Mouse (Mus musculus) forebrain, embryonic 13.5 days (tissue): ENCODE results near the gene Agpat1. TPM values are rescaled to one million over a fixed set of nuclear protein-coding genes. Genes with fewer than 3 reads are reported as not detected.

Source experiments
- ATAC-seq: fragments of 200-750 bp; cut with Nextera tagmentation; 2 replicates; pipeline ENCODE4 v1.8.0; 2017
- H3K27ac ChIP-seq: fragments of 300-500 bp; sonication (generic); 2 replicates; pipeline ENCODE4 v1.5.1; 2015; ENCODE audit warnings: inconsistent platforms, mild to moderate bottlenecking, moderate library complexity
- H3K27me3 ChIP-seq: fragments of 300-500 bp; sonication (generic); 2 replicates; pipeline ENCODE4 v1.6.1; 2015; ENCODE audit warnings: mild to moderate bottlenecking, inconsistent platforms
- H3K36me3 ChIP-seq: fragments of 300-500 bp; sonication (generic); 2 replicates; pipeline ENCODE4 v1.6.1; 2015; ENCODE audit warnings: mild to moderate bottlenecking, inconsistent platforms; ENCODE audit not compliant: poor library complexity, severe bottlenecking
- H3K4me1 ChIP-seq: fragments of 300-500 bp; sonication (generic); 2 replicates; pipeline ENCODE4 v1.6.1; 2015; ENCODE audit warnings: inconsistent platforms
- H3K4me2 ChIP-seq: fragments of 300-500 bp; sonication (generic); 2 replicates; pipeline ENCODE4 v1.6.1; 2015; ENCODE audit warnings: inconsistent platforms, mild to moderate bottlenecking, moderate library complexity
- H3K4me3 ChIP-seq: fragments of 300-500 bp; sonication (generic); 2 replicates; pipeline ENCODE4 v1.5.1; 2015; ENCODE audit warnings: mild to moderate bottlenecking, inconsistent platforms
- H3K9ac ChIP-seq: fragments of 300-500 bp; sonication (generic); 2 replicates; pipeline ENCODE4 v1.6.1; 2015; ENCODE audit warnings: mild to moderate bottlenecking, inconsistent platforms
- H3K9me3 ChIP-seq: fragments of 300-500 bp; sonication (generic); replicated peaks from 2 replicates; pipeline ENCODE4 v1.6.1; 2016; ENCODE audit warnings: inconsistent platforms
- WGBS: fragments of 180-500 bp; shearing (Covaris S2); methylation state at CpG from one replicate; pipeline ENCODE4 v1.1.7; 2015; 5-methylcytosine and 5-hydroxymethylcytosine counted together
- polyA plus RNA-seq: library from polyadenylated mRNA; unstranded; fragments of >200 nt; fragmentation: Nextera tagmentation; extraction: Ambion mirVana; gene quantifications from 2 replicates; pipeline ENCODE4 v1.2.1, GENCODE M21; 2015

The Agpat1 gene
- polyA plus RNA-seq, 1 experiment from 2014 or later, result 74.4 TPM

DNA sequence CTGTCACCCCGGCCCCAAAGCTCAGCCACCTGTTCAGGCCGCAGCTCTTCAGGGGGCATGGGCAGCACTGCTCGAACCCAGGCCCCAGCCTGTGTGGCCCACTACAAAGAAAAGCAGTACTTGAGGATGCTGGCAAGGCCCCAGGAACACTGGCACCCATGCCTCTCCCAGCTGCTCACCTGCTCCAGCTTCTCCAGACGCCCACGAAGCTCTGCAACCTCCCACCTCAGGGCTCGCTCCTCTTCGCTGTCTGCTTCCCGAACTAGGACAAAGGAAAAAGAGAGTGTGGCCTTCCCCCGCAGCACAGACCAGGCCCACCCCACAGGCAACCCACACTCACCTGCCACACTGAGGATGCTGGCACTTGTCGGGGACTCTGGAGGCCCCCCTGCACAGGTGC, 9.8 kb downstream of the Agpat1 start:
- Histone ChIP-seq H3K4me2 (no peak overlapping the region), H3K27me3 (no peaks in the 10 kb centered on the region), H3K4me3 (no peak overlapping the region), H3K9ac (no peak overlapping the region), H3K9me3 (no peaks in the 10 kb centered on the region), H3K36me3 (peaks cover 80% of the 10 kb centered on the region), H3K4me1 (peaks cover 3% of the 10 kb centered on the region; the same call in 1 of the 2 replicates), H3K27ac (no peak overlapping the region)
- WGBS, result 90% methylated on average over 10 of the region's 10 CpGs
- ATAC-seq, result no peak

DNA sequence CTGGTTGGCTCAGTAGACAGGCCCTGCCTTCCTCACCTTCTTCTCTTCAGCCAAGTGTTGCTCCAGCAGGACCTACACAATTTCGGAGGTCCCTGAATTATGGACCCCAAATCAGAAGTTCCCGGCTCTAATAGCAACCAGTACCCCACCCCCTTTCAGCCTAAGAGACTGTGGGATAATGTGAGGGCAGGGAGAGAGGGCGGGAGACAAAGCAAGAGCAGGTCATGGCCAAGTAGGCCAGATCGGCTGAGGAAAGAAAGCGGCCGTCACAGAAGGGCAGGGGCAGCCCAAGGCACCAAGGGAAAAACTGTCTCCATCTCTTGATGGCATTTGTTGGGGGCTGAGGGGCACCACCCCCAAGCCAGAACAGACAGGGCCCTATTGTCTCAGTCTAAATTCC, 11.8 kb downstream of the Agpat1 start, which contains the start of gene Egfl8:
Gene Egfl8 (minus strand): TSS at position 101 of the 400 bp plus-strand sequence.
- Histone ChIP-seq H3K4me2 (no peak within 1 kb of the TSS), H3K4me1 (no peaks in the 10 kb centered on the region), H3K36me3 (peaks cover 71% of the 10 kb centered on the region), H3K27ac (no peak within 1 kb of the TSS), H3K4me3 (no peak within 1 kb of the TSS), H3K27me3 (no peaks in the 10 kb centered on the region), H3K9me3 (no peaks in the 10 kb centered on the region), H3K9ac (no peak within 1 kb of the TSS)
- no peak for ATAC-seq
- WGBS, result 70% methylated on average over 6 of the region's 6 CpGs

DNA sequence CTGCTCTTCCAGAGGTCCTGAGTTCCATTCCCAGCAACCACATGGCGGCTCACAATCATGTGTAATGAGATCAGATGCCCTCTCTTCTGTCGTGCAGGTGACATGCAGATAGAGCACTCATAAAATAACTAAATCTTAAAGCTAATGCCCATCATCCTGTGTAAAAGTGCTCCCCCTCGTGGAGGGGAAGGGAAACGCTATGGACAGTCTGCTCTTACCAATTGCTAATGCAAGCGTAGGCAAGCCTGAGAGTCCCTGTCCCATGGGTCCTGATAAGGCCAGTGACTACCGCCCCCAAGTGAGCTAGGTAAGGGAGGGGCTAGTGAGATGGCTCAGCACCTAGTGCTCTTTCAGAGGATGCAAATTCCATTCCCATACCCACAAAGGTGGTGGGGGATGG, 14.9 kb downstream of the Agpat1 start:
- H3K9ac ChIP-seq, result no peak overlapping the region
- H3K36me3 ChIP-seq, result peaks cover 71% of the 10 kb centered on the region
- no peaks in the 10 kb centered on the region for H3K27me3 ChIP-seq
- 17% methylated on average over 6 of the region's 6 CpGs for WGBS
- H3K9me3 ChIP-seq, result no peaks in the 10 kb centered on the region
- peak; percentile 22; the same call in 1 of the 2 replicates for ATAC-seq
- H3K27ac ChIP-seq, result no peak overlapping the region
- no peak overlapping the region for H3K4me2 ChIP-seq
- H3K4me3 ChIP-seq, result no peak overlapping the region
- H3K4me1 ChIP-seq, result no peaks in the 10 kb centered on the region

GRCm38 (mm10) chr17:34621006-34621405, 16.9 kb downstream of the Agpat1 start:
- no peak for ATAC-seq
- H3K4me1 ChIP-seq, result peaks cover 1% of the 10 kb centered on the region
- H3K27me3 ChIP-seq, result no peaks in the 10 kb centered on the region
- peaks cover 61% of the 10 kb centered on the region for H3K36me3 ChIP-seq
- H3K9me3 ChIP-seq, result no peaks in the 10 kb centered on the region
- H3K27ac ChIP-seq, result no peak overlapping the region
- H3K4me3 ChIP-seq, result no peak overlapping the region
- 97% methylated on average over 8 of the region's 8 CpGs for WGBS
- H3K9ac ChIP-seq, result no peak overlapping the region
- H3K4me2 ChIP-seq, result no peak overlapping the region

GRCm38 (mm10) chr17:34623161-34623560, 19.1 kb downstream of the Agpat1 start:
- Histone ChIP-seq H3K9me3 (no peaks in the 10 kb centered on the region), H3K9ac (no peak overlapping the region), H3K4me1 (peaks cover 16% of the 10 kb centered on the region), H3K27ac (no peak overlapping the region), H3K27me3 (no peaks in the 10 kb centered on the region), H3K4me2 (no peak overlapping the region), H3K4me3 (no peak overlapping the region), H3K36me3 (peaks cover 44% of the 10 kb centered on the region)
- no peak for ATAC-seq
- WGBS, result 86% methylated on average over 9 of the region's 9 CpGs

DNA sequence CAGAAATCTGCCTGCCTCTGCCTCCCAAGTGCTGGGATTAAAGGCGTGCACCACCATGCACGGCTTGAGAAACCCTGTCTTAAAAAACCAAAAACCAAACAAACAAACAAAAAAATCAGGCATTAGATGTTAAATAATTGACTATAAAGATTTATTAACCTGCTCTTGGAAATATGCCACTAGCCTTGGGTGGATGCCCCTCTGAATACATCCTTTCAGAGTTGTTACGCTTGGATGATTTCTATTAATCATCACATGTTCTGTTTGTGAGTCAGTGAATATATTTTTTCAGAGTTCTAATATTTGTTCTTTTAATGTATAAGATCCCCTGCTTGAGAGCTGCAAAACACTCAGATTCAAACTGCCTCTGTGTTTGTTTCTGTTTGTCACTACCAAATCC, 20.9 kb downstream of the Agpat1 start:
- no peak overlapping the region for H3K4me2 ChIP-seq
- H3K4me1 ChIP-seq, result peaks cover 34% of the 10 kb centered on the region
- WGBS, result 97% methylated on average over 3 of the region's 3 CpGs
- no peaks in the 10 kb centered on the region for H3K9me3 ChIP-seq
- no peak overlapping the region for H3K27ac ChIP-seq
- no peak overlapping the region for H3K9ac ChIP-seq
- H3K36me3 ChIP-seq, result peaks cover 44% of the 10 kb centered on the region
- H3K27me3 ChIP-seq, result peaks cover 4% of the 10 kb centered on the region
- ATAC-seq, result no peak
- no peak overlapping the region for H3K4me3 ChIP-seq

- peak overlapping the region; percentile 81 for H3K4me3 ChIP-seq
- ATAC-seq, result no peak
- WGBS, result 53% methylated on average over 16 of the region's 16 CpGs
- H3K4me2 ChIP-seq, result peak overlapping the region; percentile 93
- peaks cover 38% of the 10 kb centered on the region for H3K36me3 ChIP-seq
- peaks cover 47% of the 10 kb centered on the region for H3K4me1 ChIP-seq
- peak overlapping the region; percentile 88 for H3K27ac ChIP-seq
- H3K9ac ChIP-seq, result peak overlapping the region; percentile 80
- peaks cover 17% of the 10 kb centered on the region for H3K27me3 ChIP-seq
- no peaks in the 10 kb centered on the region for H3K9me3 ChIP-seq
Observed at GRCm38 (mm10) chr17:34626062-34626772, 22.2 kb downstream of the Agpat1 start.

DNA sequence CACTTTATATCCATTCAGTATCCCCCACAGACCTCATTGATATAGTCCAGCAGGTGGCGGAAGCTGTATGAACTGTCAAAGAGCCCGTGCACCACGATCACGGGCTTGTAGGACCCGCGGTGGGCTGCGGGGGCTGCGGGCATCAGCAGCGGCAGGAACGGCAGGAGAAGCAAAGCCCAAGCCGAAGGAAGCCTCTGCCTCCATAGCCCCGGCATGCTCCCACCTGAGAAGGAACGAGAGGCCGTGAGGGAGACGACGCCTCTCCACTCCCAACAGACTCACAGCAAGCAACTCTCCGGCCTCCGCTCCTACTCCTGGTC, 22.7 kb downstream of the Agpat1 start:
- WGBS, result 2% methylated on average over 18 of the region's 18 CpGs

GRCm38 (mm10) chr17:34627093-34627942, 23.3 kb downstream of the Agpat1 start:
- peak overlapping the region; percentile 93 for H3K4me2 ChIP-seq
- H3K4me1 ChIP-seq, result peaks cover 58% of the 10 kb centered on the region
- 1% methylated on average over 36 of the region's 45 CpGs for WGBS
- peaks cover 28% of the 10 kb centered on the region for H3K27me3 ChIP-seq
- H3K9me3 ChIP-seq, result no peaks in the 10 kb centered on the region
- peak overlapping the region; percentile 88 for H3K27ac ChIP-seq
- peak; percentile 71 for ATAC-seq
- peaks cover 27% of the 10 kb centered on the region for H3K36me3 ChIP-seq
- peak overlapping the region; percentile 80 for H3K9ac ChIP-seq
- peak overlapping the region; percentile 81 for H3K4me3 ChIP-seq

More for the DNA sequence above, 22.7 kb downstream of the Agpat1 start:
- H3K36me3 ChIP-seq, result peaks cover 32% of the 10 kb centered on the region
- H3K9ac ChIP-seq, result peak overlapping the region; percentile 80
- peak overlapping the region; percentile 93 for H3K4me2 ChIP-seq
- H3K9me3 ChIP-seq, result no peaks in the 10 kb centered on the region
- H3K4me3 ChIP-seq, result peak overlapping the region; percentile 81
- peak overlapping the region; percentile 88 for H3K27ac ChIP-seq
- H3K4me1 ChIP-seq, result peaks cover 52% of the 10 kb centered on the region
- peak; percentile 8; the same call in 1 of the 2 replicates for ATAC-seq
- peaks cover 22% of the 10 kb centered on the region for H3K27me3 ChIP-seq

GRCm38 (mm10) chr17:34627943-34628643, 24.0 kb downstream of the Agpat1 start, which contains the start of gene Ppt2:
Ppt2 (minus strand) TSS chr17:34628510.
- Histone ChIP-seq H3K36me3 (peaks cover 19% of the 10 kb centered on the region), H3K27ac (peak within 1 kb of the TSS; percentile 88), H3K27me3 (peaks cover 35% of the 10 kb centered on the region), H3K9ac (peak within 1 kb of the TSS; percentile 80), H3K4me1 (peaks cover 60% of the 10 kb centered on the region), H3K4me3 (peak within 1 kb of the TSS; percentile 81), H3K4me2 (peak within 1 kb of the TSS; percentile 93), H3K9me3 (no peaks in the 10 kb centered on the region)
- 6% methylated on average over 29 of the region's 29 CpGs for WGBS
- no peak for ATAC-seq

DNA sequence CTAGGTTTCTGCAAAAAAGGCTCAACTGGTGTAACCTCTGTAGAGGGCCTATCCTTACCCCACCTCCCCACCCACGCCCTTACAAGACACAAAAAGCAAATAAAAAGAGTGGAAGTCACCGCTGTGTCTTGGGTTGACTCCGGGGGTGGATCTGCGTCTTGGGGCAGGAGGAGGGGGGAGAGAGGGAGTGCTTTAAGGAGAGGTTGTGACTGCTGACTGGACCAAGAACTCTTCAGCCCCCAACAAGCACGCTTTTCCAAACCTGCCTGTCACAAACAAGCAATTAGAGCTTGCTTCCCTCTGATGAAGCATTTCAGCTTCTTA, 24.5 kb downstream of the Agpat1 start:
- peak overlapping the region; percentile 81 for H3K4me3 ChIP-seq
- H3K4me2 ChIP-seq, result peak overlapping the region; percentile 93
- peaks cover 60% of the 10 kb centered on the region for H3K4me1 ChIP-seq
- 17% methylated on average over 5 of the region's 5 CpGs for WGBS
- ATAC-seq, result no peak
- peak overlapping the region; percentile 88 for H3K27ac ChIP-seq
- no peaks in the 10 kb centered on the region for H3K9me3 ChIP-seq
- H3K27me3 ChIP-seq, result peaks cover 41% of the 10 kb centered on the region
- peaks cover 14% of the 10 kb centered on the region; the same call in 1 of the 2 replicates for H3K36me3 ChIP-seq
- H3K9ac ChIP-seq, result peak overlapping the region; percentile 80
